Mouse (Mus musculus) liver, embryonic 14.5 days (tissue): ENCODE data around the gene Fam216b. TPM values are rescaled to one million over a fixed set of nuclear protein-coding genes. Genes with fewer than 3 reads are reported as not detected.

ENCODE experiments used
- ATAC-seq: fragments of 200-750 bp; cut with Nextera tagmentation; 2 replicates; pipeline ENCODE4 v1.8.0; 2017; ENCODE audit warnings: moderate number of reproducible peaks, mild to moderate bottlenecking, moderate library complexity; ENCODE audit not compliant: insufficient read depth
- DNase-seq, 3 experiments: peaks; one replicate each; pipeline ENCODE4 v3.0.0-alpha.2; 2012 to 2013; ENCODE audit warnings: low read depth in 3 of 3, low spot score in 3 of 3
- H3K27ac ChIP-seq: fragments of 300-500 bp; sonication (generic); 2 replicates; pipeline ENCODE4 v1.5.1; 2014; ENCODE audit warnings: moderate library complexity, mild to moderate bottlenecking, control low read depth, inconsistent platforms
- H3K27me3 ChIP-seq: fragments of 300-500 bp; sonication (generic); 2 replicates; pipeline ENCODE4 v1.6.1; 2014; ENCODE audit warnings: mild to moderate bottlenecking, low read length, moderate library complexity; ENCODE audit not compliant: control insufficient read depth, insufficient read depth
- H3K36me3 ChIP-seq: fragments of 300-500 bp; sonication (generic); replicated peaks from 2 replicates; pipeline ENCODE4 v1.6.1; 2014; ENCODE audit warnings: low read depth; ENCODE audit not compliant: control insufficient read depth, insufficient read depth
- H3K4me1 ChIP-seq, 2 experiments: fragments of 200-500 bp in 1 of 2; fragments of 300-500 bp in 1 of 2; sonication (generic) in 1 of 2; replicated peaks; 2 replicates each; pipeline ENCODE4 v1.6.1; 2012 to 2014; ENCODE audit warnings: antibody characterized with exemption in 1 of 2, inconsistent platforms in 1 of 2, low read length in 1 of 2; ENCODE audit not compliant: control insufficient read depth in 2 of 2, insufficient read depth in 2 of 2
- H3K4me2 ChIP-seq: fragments of 300-500 bp; sonication (generic); 2 replicates; pipeline ENCODE4 v1.6.1; 2014; ENCODE audit warnings: low read depth, mild to moderate bottlenecking, control low read depth, moderate library complexity
- H3K4me3 ChIP-seq, 2 experiments: fragments of 200-500 bp in 1 of 2; fragments of 300-500 bp in 1 of 2; sonication (generic) in 1 of 2; 2 replicates each; pipeline ENCODE4 v1.5.1; 2012 to 2014; ENCODE audit warnings: low read depth in 2 of 2, low read length in 2 of 2, mild to moderate bottlenecking in 2 of 2, control low read depth in 1 of 2, inconsistent platforms in 1 of 2, moderate library complexity in 1 of 2; ENCODE audit not compliant: insufficient read depth in 1 of 2
- H3K9ac ChIP-seq: fragments of 300-500 bp; sonication (generic); replicated peaks from 2 replicates; pipeline ENCODE4 v1.6.1; 2014; ENCODE audit warnings: mild to moderate bottlenecking, control low read depth, moderate library complexity
- H3K9me3 ChIP-seq: fragments of 300-500 bp; sonication (generic); 2 replicates; pipeline ENCODE4 v1.6.1; 2016; ENCODE audit warnings: low read length, mixed read lengths; ENCODE audit not compliant: control insufficient read depth
- CTCF ChIP-seq: IDR thresholded peaks from 2 replicates; pipeline ENCODE4 v1.5.1; 2016; ENCODE audit warnings: antibody characterized with exemption, low read depth, control low read depth
- EP300 ChIP-seq: IDR thresholded peaks from 2 replicates; pipeline ENCODE4 v1.6.1; 2016; ENCODE audit warnings: antibody characterized with exemption, low read depth
- WGBS: fragments of 180-500 bp; shearing (Covaris S2); extraction: QIAGEN DNeasy Blood & Tissue Kit; methylation state at CpG from one replicate; pipeline ENCODE4 v1.1.7; 2014; ENCODE audit not compliant: insufficient replicate concordance; 5-methylcytosine and 5-hydroxymethylcytosine counted together
- polyA plus RNA-seq, 2 experiments: library from polyadenylated mRNA; depleted of rRNA in 1 of 2; stranded (reverse) in 1 of 2; unstranded in 1 of 2; fragments of >200 nt; fragmentation: Nextera tagmentation in 1 of 2; extraction: Ambion mirVana in 1 of 2; gene quantifications; 2 replicates each; pipeline versions ENCODE4 v1.2.1 to v1.2.3; 2012 to 2014

The Fam216b gene
- polyA plus RNA-seq, 2 experiments: not detected

DNA sequence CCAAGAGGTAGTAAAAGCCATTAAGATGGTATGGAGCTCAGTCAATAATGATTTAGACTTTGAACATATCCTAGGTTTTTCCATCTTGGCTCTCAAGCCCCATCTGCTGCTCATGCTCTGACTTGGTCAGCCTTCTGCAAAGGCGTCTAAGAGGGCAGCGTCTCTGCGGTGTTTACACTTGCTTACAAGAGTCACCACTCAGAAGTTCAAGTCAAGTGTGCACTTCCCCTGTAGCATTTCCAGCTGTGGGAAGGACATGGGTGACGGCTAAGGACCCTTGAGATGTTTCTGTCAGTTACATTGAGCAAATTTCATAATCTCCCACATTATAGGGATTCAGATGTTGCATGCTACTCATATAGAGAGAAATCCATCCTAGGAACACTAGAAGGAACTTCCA is 40.1 kb downstream of the Fam216b start:
- no peaks in the 10 kb centered on the region for H3K4me1 ChIP-seq
- 67% methylated on average over 4 of the region's 4 CpGs for WGBS
- H3K27me3 ChIP-seq: no peaks in the 10 kb centered on the region
- H3K27ac ChIP-seq: no peak overlapping the region
- no peak overlapping the region for H3K4me3 ChIP-seq
- no peak for TF ChIP-seq EP300
- TF ChIP-seq CTCF: no peak
- no peaks in the 10 kb centered on the region for H3K9me3 ChIP-seq
- DNase-seq (no peak), ATAC-seq (no peak)
- no peaks in the 10 kb centered on the region for H3K36me3 ChIP-seq
- no peak overlapping the region for H3K4me2 ChIP-seq
- no peak overlapping the region for H3K9ac ChIP-seq

DNA sequence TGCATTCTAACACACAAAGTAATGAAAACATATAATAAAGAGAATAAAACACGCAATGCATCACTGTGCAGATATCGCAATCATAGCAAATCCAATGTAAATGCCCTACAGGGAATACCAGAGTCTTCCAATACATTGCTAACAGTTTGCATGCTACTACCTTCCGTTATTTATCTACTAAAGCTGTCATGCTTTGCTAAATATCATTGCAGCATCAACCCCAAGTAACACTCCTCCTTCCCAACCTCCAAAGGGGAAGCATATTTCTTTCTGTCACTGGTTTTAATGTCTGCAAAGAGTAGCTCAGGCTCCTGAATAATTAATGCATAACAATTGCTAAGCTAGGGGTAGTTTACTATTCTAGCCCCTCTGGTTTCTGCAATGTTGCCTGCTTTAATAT is 40.5 kb downstream of the Fam216b start:
- 71% methylated on average over 3 of the region's 3 CpGs for WGBS
- ATAC-seq (no peak), DNase-seq (no peak)
- no peaks in the 10 kb centered on the region for H3K4me1 ChIP-seq
- no peaks in the 10 kb centered on the region for H3K9me3 ChIP-seq
- no peak for TF ChIP-seq CTCF
- no peak for TF ChIP-seq EP300
- H3K4me2 ChIP-seq: no peak overlapping the region
- no peak overlapping the region for H3K27ac ChIP-seq
- H3K27me3 ChIP-seq: no peaks in the 10 kb centered on the region
- no peak overlapping the region for H3K9ac ChIP-seq
- no peak overlapping the region for H3K4me3 ChIP-seq
- H3K36me3 ChIP-seq: no peaks in the 10 kb centered on the region

DNA sequence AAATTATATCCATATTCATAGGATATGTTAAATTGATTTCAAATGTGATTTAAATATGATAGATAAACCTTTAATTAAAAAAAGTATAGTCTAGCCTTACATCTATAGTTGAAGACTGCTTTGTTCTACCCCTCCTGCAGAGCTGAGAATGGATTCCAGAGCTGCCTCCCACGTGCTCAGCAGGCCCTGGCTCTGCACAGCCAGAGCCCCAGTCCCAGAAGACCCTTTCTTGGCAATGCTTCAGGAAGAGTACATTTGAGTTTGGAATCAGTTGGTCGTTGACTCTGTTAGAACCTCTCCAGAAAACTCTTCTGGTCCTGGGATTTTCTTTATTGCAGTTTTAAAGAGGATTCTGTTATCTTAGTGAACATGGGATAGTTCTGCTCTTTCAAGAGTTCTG is 45.7 kb downstream of the Fam216b start:
- no peaks in the 10 kb centered on the region for H3K27me3 ChIP-seq
- no peak overlapping the region for H3K9ac ChIP-seq
- no peak overlapping the region for H3K4me2 ChIP-seq
- no peaks in the 10 kb centered on the region for H3K4me1 ChIP-seq
- ATAC-seq: no peak
- H3K27ac ChIP-seq: no peak overlapping the region
- H3K9me3 ChIP-seq: no peaks in the 10 kb centered on the region
- WGBS: 25% methylated on average over 2 of the region's 2 CpGs
- TF ChIP-seq EP300 (no peak), CTCF (no peak)
- no peaks in the 10 kb centered on the region for H3K36me3 ChIP-seq
- no peak overlapping the region for H3K4me3 ChIP-seq
- no peak for DNase-seq

DNA sequence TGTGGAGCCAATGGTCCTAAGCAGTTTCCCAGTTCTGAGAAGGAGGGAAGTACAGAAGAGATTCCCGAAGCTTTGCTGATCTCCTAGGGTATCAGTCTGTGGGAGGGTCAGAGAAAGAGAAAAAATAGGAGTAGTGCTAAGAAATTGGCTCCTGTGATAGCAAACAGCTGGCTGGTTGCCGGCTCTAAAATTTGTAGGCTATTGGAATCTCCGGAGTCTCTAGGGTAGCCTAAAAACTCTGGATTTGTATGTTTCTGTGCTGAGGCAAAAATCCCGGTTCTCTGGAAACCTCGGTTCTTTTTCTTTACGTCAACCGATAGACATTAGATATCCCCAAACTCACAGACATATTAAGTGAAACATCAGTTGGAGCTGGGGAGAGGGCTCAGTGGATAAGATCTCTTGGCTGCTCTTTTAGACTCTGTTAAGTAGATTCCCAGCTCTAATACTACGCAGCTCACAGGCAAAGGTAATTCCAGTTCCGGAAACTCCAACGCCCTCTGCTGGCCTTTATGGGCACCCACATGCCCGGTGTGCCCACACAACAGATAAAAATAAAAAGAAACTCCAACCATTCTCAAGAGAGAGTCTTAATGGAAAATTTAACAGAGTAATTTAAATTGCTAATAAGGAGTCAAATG is 46.8 kb downstream of the Fam216b start:
- no peak overlapping the region for H3K27ac ChIP-seq
- H3K4me1 ChIP-seq: no peaks in the 10 kb centered on the region
- no peaks in the 10 kb centered on the region for H3K27me3 ChIP-seq
- no peaks in the 10 kb centered on the region for H3K36me3 ChIP-seq
- no peak overlapping the region for H3K4me2 ChIP-seq
- no peak overlapping the region for H3K9ac ChIP-seq
- ATAC-seq (no peak), DNase-seq (no peak)
- no peaks in the 10 kb centered on the region for H3K9me3 ChIP-seq
- no peak for TF ChIP-seq EP300
- no peak for TF ChIP-seq CTCF
- 65% methylated on average over 11 of the region's 11 CpGs for WGBS
- no peak overlapping the region for H3K4me3 ChIP-seq

DNA sequence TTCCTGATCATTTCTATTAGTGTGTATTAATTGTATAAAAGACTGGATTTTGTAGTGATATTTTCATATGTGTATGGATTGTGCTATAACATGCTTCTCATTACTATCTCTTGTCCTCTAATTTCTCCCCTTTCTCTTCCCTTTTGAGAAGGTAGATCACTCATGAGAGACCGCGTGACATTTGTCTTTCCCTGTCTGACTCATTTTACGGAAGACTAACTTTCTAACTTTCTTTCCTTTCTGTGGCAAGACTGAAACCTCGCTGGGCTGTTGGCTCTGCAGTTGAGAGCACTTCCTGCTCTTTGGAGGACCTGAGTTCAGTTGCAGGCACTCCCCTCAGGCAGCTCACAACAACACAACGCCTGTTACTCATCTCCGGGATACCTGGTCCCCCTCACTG is 48.2 kb downstream of the Fam216b start:
- no peak overlapping the region for H3K4me3 ChIP-seq
- H3K4me1 ChIP-seq: no peaks in the 10 kb centered on the region
- no peaks in the 10 kb centered on the region for H3K36me3 ChIP-seq
- H3K9me3 ChIP-seq: no peaks in the 10 kb centered on the region
- no peak overlapping the region for H3K9ac ChIP-seq
- no peak overlapping the region for H3K4me2 ChIP-seq
- no peak overlapping the region for H3K27ac ChIP-seq
- ATAC-seq: no peak
- no peak for DNase-seq
- H3K27me3 ChIP-seq: no peaks in the 10 kb centered on the region
- WGBS: 65% methylated on average over 6 of the region's 6 CpGs
- TF ChIP-seq EP300 (no peak), CTCF (no peak)
